Mouse (Mus musculus) embryonic facial prominence, embryonic 12.5 days (tissue): ENCODE data around the gene Susd6. TPM values are rescaled to one million over a fixed set of nuclear protein-coding genes. Genes with fewer than 3 reads are reported as not detected.
A peak's percentile ranks its signal among the peaks of the same experiment; 100 is the strongest.

Source experiments
- ATAC-seq: fragments of 200-750 bp; cut with Nextera tagmentation; 2 replicates; pipeline ENCODE4 v1.8.0; 2017; ENCODE audit not compliant: insufficient number of reproducible peaks, insufficient read depth, low FRiP score, low TSS enrichment
- H3K27ac ChIP-seq: fragments of 300-500 bp; sonication (generic); 2 replicates; pipeline ENCODE4 v1.5.1; 2016; ENCODE audit warnings: mild to moderate bottlenecking
- H3K27me3 ChIP-seq: fragments of 300-500 bp; sonication (generic); 2 replicates; pipeline ENCODE4 v1.6.1; 2016; ENCODE audit warnings: mild to moderate bottlenecking, moderate library complexity
- H3K36me3 ChIP-seq: fragments of 300-500 bp; sonication (generic); 2 replicates; pipeline ENCODE4 v1.6.1; 2016; ENCODE audit warnings: mild to moderate bottlenecking
- H3K4me1 ChIP-seq: fragments of 300-500 bp; sonication (generic); 2 replicates; pipeline ENCODE4 v1.6.1; 2016
- H3K4me2 ChIP-seq: fragments of 300-500 bp; sonication (generic); replicated peaks from 2 replicates; pipeline ENCODE4 v1.6.1; 2016; ENCODE audit warnings: mild to moderate bottlenecking, moderate library complexity
- H3K4me3 ChIP-seq: fragments of 300-500 bp; sonication (generic); 2 replicates; pipeline ENCODE4 v1.5.1; 2016; ENCODE audit warnings: mild to moderate bottlenecking
- H3K9ac ChIP-seq: fragments of 300-500 bp; sonication (generic); 2 replicates; pipeline ENCODE4 v1.6.1; 2016; ENCODE audit warnings: mild to moderate bottlenecking, moderate library complexity
- H3K9me3 ChIP-seq: fragments of 300-500 bp; sonication (generic); 2 replicates; pipeline ENCODE4 v1.6.1; 2016; ENCODE audit warnings: mild to moderate bottlenecking, moderate library complexity
- WGBS: fragments of 180-500 bp; shearing (Covaris S2); methylation state at CpG from one replicate; pipeline ENCODE4 v1.1.7; 2016; 5-methylcytosine and 5-hydroxymethylcytosine counted together
- polyA plus RNA-seq: library from polyadenylated mRNA; unstranded; fragments of >200 nt; fragmentation: Nextera tagmentation; extraction: Ambion mirVana; gene quantifications from 2 replicates; pipeline ENCODE4 v1.2.1, GENCODE M21; 2016

Gene Susd6
- polyA plus RNA-seq, 1 experiment from 2014 or later = 18.0 TPM

GRCm38 (mm10) chr12:80843651-80844444, 53.5 kb downstream of the Susd6 start:
- peak overlapping the region; percentile 66 for H3K27ac ChIP-seq
- WGBS = 77% methylated on average over 4 of the region's 4 CpGs

GRCm38 (mm10) chr12:80845901-80846300, 55.6 kb downstream of the Susd6 start:
- no peak overlapping the region for H3K4me2 ChIP-seq
- no peak overlapping the region for H3K9ac ChIP-seq
- H3K27ac ChIP-seq = no peak overlapping the region
- H3K9me3 ChIP-seq = no peaks in the 10 kb centered on the region
- H3K4me3 ChIP-seq = no peak overlapping the region
- ATAC-seq = no peak
- H3K4me1 ChIP-seq = peaks cover 20% of the 10 kb centered on the region
- WGBS = 85% methylated on average over 1 of the region's 1 CpGs
- H3K36me3 ChIP-seq = no peaks in the 10 kb centered on the region
- H3K27me3 ChIP-seq = no peaks in the 10 kb centered on the region

More at GRCm38 (mm10) chr12:80843651-80844444, 53.5 kb downstream of the Susd6 start:
- no peak overlapping the region for H3K4me3 ChIP-seq
- no peaks in the 10 kb centered on the region for H3K27me3 ChIP-seq
- H3K9ac ChIP-seq = no peak overlapping the region
- H3K36me3 ChIP-seq = no peaks in the 10 kb centered on the region
- peaks cover 20% of the 10 kb centered on the region for H3K4me1 ChIP-seq
- no peak for ATAC-seq
- H3K4me2 ChIP-seq = no peak overlapping the region
- no peaks in the 10 kb centered on the region for H3K9me3 ChIP-seq

GRCm38 (mm10) chr12:80846861-80847268, 56.6 kb downstream of the Susd6 start:
- Histone ChIP-seq H3K27me3 (no peaks in the 10 kb centered on the region), H3K4me2 (no peak overlapping the region), H3K4me3 (no peak overlapping the region), H3K9me3 (no peaks in the 10 kb centered on the region), H3K9ac (no peak overlapping the region), H3K27ac (no peak overlapping the region), H3K4me1 (peaks cover 20% of the 10 kb centered on the region), H3K36me3 (no peaks in the 10 kb centered on the region)
- WGBS = 36% methylated on average over 1 of the region's 1 CpGs
- no peak for ATAC-seq

GRCm38 (mm10) chr12:80852001-80852400, 61.7 kb downstream of the Susd6 start:
- H3K9me3 ChIP-seq = no peaks in the 10 kb centered on the region
- no peaks in the 10 kb centered on the region for H3K4me1 ChIP-seq
- H3K27me3 ChIP-seq = no peaks in the 10 kb centered on the region
- WGBS = 87% methylated on average over 1 of the region's 1 CpGs
- ATAC-seq = no peak
- no peak overlapping the region for H3K9ac ChIP-seq
- H3K27ac ChIP-seq = no peak overlapping the region
- no peak overlapping the region for H3K4me3 ChIP-seq
- H3K36me3 ChIP-seq = no peaks in the 10 kb centered on the region
- H3K4me2 ChIP-seq = no peak overlapping the region

- H3K27me3 ChIP-seq = no peaks in the 10 kb centered on the region
- no peak overlapping the region for H3K9ac ChIP-seq
- no peak overlapping the region for H3K27ac ChIP-seq
- no peak overlapping the region for H3K4me2 ChIP-seq
- H3K36me3 ChIP-seq = no peaks in the 10 kb centered on the region
- H3K4me3 ChIP-seq = no peak overlapping the region
- no peaks in the 10 kb centered on the region for H3K9me3 ChIP-seq
- H3K4me1 ChIP-seq = no peaks in the 10 kb centered on the region
- no peak for ATAC-seq
- WGBS = 78% methylated on average over 3 of the region's 3 CpGs
Observed at GRCm38 (mm10) chr12:80853737-80854136, 63.4 kb downstream of the Susd6 start.

GRCm38 (mm10) chr12:80854671-80855070, 64.4 kb downstream of the Susd6 start:
- WGBS = 91% methylated on average over 4 of the region's 4 CpGs
- Histone ChIP-seq H3K9me3 (no peaks in the 10 kb centered on the region), H3K4me3 (no peak overlapping the region), H3K36me3 (no peaks in the 10 kb centered on the region), H3K4me2 (no peak overlapping the region), H3K27me3 (no peaks in the 10 kb centered on the region), H3K4me1 (no peaks in the 10 kb centered on the region), H3K9ac (no peak overlapping the region), H3K27ac (no peak overlapping the region)
- no peak for ATAC-seq

- WGBS = 81% methylated on average over 2 of the region's 2 CpGs
- H3K9ac ChIP-seq = no peak overlapping the region
- no peak overlapping the region for H3K4me3 ChIP-seq
- no peak overlapping the region for H3K4me2 ChIP-seq
- no peaks in the 10 kb centered on the region for H3K4me1 ChIP-seq
- H3K27ac ChIP-seq = no peak overlapping the region
- H3K27me3 ChIP-seq = no peaks in the 10 kb centered on the region
- ATAC-seq = no peak
- H3K36me3 ChIP-seq = 0 out of 2 replicates have a peak, but pooled peaks cover 3% of the 10 kb centered on the region
- no peaks in the 10 kb centered on the region for H3K9me3 ChIP-seq
Observed at GRCm38 (mm10) chr12:80855100-80855499, 64.8 kb downstream of the Susd6 start.

- Histone ChIP-seq H3K4me3 (no peak overlapping the region), H3K4me1 (no peaks in the 10 kb centered on the region), H3K36me3 (0 out of 2 replicates have a peak, but pooled peaks cover 3% of the 10 kb centered on the region), H3K27me3 (no peaks in the 10 kb centered on the region), H3K27ac (no peak overlapping the region), H3K9ac (no peak overlapping the region), H3K4me2 (no peak overlapping the region), H3K9me3 (no peaks in the 10 kb centered on the region)
- ATAC-seq = no peak
- WGBS = 48% methylated on average over 1 of the region's 1 CpGs
Observed at GRCm38 (mm10) chr12:80855581-80855980, 65.3 kb downstream of the Susd6 start.

GRCm38 (mm10) chr12:80857636-80858293, 67.5 kb downstream of the Susd6 start:
- ATAC-seq = no peak
- WGBS = 73% methylated on average over 3 of the region's 3 CpGs
- H3K27ac ChIP-seq = no peak overlapping the region
- no peak overlapping the region for H3K4me2 ChIP-seq
- H3K4me3 ChIP-seq = no peak overlapping the region
- peaks cover 5% of the 10 kb centered on the region; the same call in 1 of the 2 replicates for H3K4me1 ChIP-seq
- no peaks in the 10 kb centered on the region for H3K27me3 ChIP-seq
- H3K36me3 ChIP-seq = 0 out of 2 replicates have a peak, but pooled peaks cover 3% of the 10 kb centered on the region
- H3K9ac ChIP-seq = no peak overlapping the region
- H3K9me3 ChIP-seq = no peaks in the 10 kb centered on the region

- no peak overlapping the region for H3K27ac ChIP-seq
- ATAC-seq = no peak
- no peak overlapping the region for H3K4me2 ChIP-seq
- H3K9me3 ChIP-seq = no peaks in the 10 kb centered on the region
- WGBS = 78% methylated on average over 2 of the region's 2 CpGs
- H3K9ac ChIP-seq = no peak overlapping the region
- 0 out of 2 replicates have a peak, but pooled peaks cover 3% of the 10 kb centered on the region for H3K36me3 ChIP-seq
- H3K4me3 ChIP-seq = no peak overlapping the region
- H3K4me1 ChIP-seq = peaks cover 5% of the 10 kb centered on the region; the same call in 1 of the 2 replicates
- no peaks in the 10 kb centered on the region for H3K27me3 ChIP-seq
Observed at GRCm38 (mm10) chr12:80858307-80858706, 68.0 kb downstream of the Susd6 start.

GRCm38 (mm10) chr12:80861916-80862315, 71.6 kb downstream of the Susd6 start:
- Histone ChIP-seq H3K9ac (no peak overlapping the region), H3K4me3 (no peak overlapping the region), H3K4me2 (no peak overlapping the region), H3K27me3 (no peaks in the 10 kb centered on the region), H3K9me3 (no peaks in the 10 kb centered on the region), H3K36me3 (0 out of 2 replicates have a peak, but pooled peaks cover 3% of the 10 kb centered on the region), H3K27ac (no peak overlapping the region), H3K4me1 (peaks cover 5% of the 10 kb centered on the region; the same call in 1 of the 2 replicates)
- WGBS = 4% methylated on average over 1 of the region's 1 CpGs
- ATAC-seq = no peak

- no peak overlapping the region for H3K4me3 ChIP-seq
- 0 out of 2 replicates have a peak, but pooled peaks cover 3% of the 10 kb centered on the region for H3K36me3 ChIP-seq
- no peak overlapping the region for H3K27ac ChIP-seq
- H3K27me3 ChIP-seq = no peaks in the 10 kb centered on the region
- ATAC-seq = no peak
- no peak overlapping the region for H3K4me2 ChIP-seq
- no peak overlapping the region for H3K9ac ChIP-seq
- 54% methylated on average over 2 of the region's 2 CpGs for WGBS
- H3K4me1 ChIP-seq = peaks cover 5% of the 10 kb centered on the region; the same call in 1 of the 2 replicates
- no peaks in the 10 kb centered on the region for H3K9me3 ChIP-seq
Observed at GRCm38 (mm10) chr12:80863370-80863769, 73.1 kb downstream of the Susd6 start.
